Mouse (Mus musculus) B cell, adult 2 months (primary cell): ENCODE results near the gene Rnf182.

Experiments
- DNase-seq, 2 experiments: peaks; one replicate each; pipeline ENCODE4 v3.0.0; 2022

Gene Rnf182

DNA sequence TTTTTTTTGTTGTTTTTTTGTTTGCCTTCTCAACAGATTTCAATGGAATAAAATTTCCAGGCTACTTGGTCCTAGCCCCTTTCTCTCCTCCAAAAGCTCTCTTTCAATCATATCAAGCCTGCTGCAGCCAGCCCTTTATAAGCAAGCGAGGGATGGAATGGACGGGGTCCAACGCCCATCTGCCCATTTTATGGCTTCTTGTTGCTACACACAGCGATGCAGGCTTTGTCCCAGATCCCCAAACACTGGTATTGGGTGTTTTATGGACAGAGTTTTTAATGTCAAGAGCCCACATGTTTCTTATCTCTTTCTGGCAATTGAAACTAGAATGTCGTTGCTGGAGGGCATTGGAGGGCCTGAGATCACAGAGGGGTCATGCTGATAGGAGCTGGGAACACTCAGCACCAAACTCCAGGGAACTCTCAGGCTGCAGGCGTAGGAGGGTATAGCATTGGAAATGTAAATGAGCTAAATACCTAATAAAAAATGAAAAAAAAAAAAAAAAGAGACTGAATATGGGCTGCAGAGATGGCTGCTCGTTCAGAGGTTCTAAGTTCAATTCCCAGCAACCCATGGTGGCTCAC is 89.1 kb downstream of the Rnf182 start:
- no peak for DNase-seq

DNA sequence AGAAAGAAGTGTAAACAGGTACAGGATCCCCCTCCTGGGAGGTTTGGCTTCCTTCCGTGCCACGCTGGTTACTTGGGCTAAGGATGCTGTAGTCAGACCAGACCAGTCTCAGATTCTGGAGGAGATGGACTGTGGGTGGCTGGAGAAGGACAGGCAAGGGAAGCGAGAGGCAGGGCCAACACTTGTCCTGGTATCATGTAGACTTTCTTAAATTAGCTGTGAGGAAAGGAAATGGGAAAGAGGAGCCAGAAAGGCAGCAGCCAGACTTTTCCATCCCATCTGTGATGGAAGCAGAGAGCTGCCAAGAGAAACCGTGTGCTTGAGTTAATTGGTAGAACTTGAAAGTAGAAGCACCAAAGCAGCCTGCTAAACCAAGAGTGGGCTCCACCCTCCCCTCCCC is 90.9 kb downstream of the Rnf182 start:
- no peak for DNase-seq

DNA sequence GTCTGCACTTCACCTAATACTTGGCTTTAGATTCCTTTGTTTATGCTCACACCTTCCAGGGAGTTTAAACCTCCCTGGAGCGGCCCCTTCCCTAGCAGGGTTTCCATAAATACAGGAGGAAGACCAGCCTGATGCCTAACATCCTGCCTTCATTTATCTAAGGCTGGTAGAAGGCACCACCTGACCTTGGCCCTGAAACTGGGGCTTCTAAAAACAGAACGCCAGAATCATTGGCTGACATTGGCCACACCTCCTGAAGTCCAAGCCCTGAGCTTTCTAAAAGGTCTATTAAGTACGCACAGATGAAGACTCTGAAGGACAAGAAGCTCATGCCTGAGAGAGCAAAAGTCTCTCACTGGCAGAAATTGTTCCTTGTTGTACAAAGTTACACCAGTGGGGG is 94.0 kb downstream of the Rnf182 start:
- DNase-seq = no peak

DNA sequence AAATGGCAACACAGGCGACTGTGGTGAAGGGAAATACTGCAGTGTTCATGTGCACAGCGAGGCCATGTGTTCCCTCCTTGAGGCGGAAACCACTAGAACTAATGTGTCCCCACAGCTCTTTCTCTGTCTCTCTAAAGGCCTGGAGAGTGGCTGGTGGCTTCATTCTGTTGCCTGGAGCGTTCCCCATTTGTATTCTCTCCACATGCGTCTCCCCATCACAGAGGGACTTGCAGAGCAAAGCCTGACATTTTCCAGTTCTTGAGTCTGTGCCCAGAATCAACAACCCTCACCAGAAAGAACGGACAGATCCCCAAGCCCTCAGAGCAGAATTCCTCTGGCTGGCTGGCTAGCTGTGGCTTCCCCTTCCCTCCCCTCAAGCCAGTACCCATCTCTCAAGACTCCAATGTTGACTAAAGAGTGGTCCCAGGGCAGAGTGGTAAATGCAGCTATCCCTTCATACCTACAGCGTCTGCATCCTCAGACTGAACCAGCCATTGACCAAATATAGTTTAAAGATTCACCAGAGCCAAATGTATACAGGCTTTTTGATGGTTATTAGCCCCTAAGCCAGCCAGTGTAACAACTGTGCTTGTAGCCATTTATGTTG is 96.3 kb downstream of the Rnf182 start:
- DNase-seq = no peak

DNA sequence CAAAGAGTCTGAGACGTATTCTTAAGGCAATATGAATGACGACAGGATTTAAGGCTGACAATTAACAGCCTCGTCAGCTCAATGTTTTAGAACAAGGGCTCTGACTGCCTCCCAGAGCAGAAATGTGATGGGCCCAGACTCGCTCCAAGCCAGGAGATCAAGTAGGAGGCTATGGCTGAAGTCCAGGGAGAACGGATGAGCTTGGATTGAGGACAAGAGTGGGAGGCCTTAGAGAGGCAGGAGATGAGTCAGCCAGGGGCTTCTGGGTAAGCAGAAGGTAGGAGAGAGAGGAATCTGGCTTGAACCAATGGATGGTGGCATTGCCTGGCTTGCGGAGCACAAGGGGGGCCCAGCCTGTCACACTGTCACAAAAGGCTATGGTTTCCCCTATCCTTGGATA is 99.2 kb downstream of the Rnf182 start:
- DNase-seq = no peak

DNA sequence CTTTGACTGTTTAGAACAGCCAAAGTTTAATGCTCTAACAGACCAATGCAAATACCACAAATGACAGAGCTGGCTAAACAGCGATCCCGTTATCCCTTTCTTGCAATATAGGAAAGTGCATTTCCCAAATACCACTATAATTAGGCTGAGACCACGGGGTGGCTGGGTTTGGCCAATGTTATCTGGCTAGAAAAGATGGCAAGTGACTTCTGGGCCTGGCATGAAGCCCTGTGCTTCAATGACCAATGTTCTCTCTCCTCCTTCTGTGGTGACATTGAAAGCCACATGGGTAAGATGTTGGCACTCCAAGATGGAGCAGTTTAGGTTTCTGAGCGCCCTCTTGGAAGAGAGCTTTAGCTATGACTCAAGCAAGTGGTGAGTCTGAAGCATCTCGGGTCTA is 100.0 kb downstream of the Rnf182 start:
- no peak for DNase-seq

DNA sequence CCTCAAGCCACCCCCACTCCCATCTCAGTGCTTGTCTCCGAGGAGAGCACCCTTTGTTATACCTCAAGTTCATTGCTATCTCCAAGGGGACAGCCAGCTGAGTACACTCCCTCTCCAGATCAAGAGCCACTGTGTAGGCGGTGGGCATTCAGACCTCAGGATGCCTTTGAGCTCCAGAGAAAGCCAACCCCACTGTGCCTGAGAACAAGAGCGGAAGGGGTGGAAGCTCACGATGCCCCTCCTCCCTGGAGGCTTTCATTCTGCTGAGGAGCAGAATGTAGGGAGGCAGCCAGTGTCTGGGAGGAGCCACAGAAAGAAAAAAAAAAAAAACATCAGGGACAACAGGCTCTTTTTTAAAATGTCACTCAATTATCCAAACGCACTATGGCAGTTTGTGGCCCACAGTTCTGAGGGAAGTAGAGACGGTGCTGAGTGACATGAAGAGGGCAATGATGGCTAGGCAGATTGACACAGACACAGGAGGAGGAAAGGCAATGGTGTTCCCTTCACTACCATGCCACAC is 101.1 kb downstream of the Rnf182 start:
- no peak for DNase-seq

DNA sequence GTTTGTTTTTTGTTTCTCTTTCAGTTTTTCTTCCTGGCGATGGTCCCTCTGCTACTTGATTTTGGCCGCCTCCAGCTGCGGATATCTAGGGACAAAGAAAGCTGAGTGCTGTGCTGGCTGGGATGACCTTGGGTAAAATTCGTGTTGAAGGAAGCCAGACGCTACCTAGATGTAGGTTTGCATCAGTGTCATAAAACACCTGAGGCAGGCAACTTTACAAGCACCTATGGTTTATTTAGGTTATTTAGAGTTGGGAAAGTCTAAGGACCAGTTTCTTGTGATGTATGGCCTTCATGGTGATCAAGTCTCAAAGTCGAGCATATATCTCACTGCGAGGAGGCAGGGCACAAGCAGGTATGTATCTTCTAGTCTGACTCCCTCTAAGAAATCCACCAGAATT is 102.7 kb downstream of the Rnf182 start:
- no peak for DNase-seq

DNA sequence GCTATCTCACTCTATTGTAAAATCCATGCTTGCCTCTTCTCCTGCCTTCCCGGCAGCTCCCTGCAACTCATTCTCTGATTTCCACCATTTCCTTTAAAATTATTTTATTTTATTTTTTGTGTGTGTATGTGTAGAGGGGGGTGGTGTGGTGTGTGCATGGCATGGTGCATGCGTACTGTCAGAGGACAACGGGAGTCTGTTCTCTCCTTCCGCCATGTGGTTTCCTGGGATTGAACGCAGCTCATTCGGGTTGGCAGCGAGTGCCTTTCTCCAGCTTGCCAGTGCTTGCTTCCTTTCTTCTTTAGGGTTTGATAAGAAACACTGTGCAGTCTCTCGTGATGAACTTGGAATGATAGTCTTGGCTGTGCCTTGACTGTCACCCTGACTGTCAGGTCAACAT is 105.0 kb downstream of the Rnf182 start:
- no peak for DNase-seq
